Mouse (Mus musculus) mesoderm, embryonic 11.5 days (tissue): ENCODE data around the gene Hsd17b12.

Experiments used
- DNase-seq: peaks from one replicate; pipeline ENCODE4 v3.0.0-alpha.2; 2012; ENCODE audit warnings: low read depth, low spot score

Gene Hsd17b12

DNA sequence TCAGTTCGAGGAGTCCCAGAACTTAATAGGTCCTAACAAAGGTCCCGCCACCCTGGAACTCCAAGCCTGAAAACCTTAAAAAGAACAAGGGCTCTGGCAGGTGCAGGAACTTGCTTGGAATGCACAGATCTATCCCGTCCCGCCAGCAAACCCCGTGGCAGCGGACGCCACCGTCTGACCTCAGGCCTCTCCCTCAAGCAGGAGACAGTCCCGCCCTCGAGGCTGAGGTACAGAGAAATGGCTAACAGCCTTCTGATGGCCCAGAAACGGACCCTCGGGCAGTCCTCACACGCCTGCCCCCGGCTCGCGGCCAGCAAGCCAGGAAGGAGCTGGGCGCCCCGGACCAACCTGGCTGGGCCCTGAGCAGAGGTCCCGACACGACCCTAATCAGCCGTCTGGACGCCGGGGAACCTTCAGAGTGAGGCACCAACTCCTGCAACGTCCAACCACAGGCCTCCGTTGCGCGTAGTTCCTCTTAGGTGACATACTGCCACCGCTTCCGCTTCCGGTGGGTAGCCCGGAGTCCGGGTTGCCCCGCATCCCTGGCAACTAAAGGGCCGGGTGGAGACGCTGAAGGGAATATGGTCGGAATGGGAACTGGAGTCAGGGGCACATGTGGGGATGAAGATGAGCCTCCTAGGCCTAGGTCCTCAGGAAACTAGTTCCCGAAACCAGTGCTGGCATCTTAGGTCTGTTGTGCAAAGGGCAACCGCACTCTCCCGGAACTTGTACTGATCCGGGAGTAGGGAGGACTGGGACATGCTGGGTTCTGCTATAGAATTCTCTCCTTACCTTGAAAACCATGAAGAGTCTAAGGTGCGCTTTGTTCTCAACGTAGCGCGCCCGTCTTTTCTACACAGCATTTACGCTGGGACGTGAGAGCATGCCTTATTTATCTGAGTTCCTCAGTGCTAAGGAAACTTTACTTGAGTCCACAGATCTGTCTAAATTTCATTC, 147.2 kb downstream of the Hsd17b12 start, which contains the start of gene Alkbh3:
Alkbh3 (minus strand) TSS at position 473 of the 957 bp plus-strand sequence.
- peak; percentile 95 for DNase-seq

GRCm38 (mm10) chr2:94002331-94002730, 155.4 kb downstream of the Hsd17b12 start:
- DNase-seq: peak; percentile 82

GRCm38 (mm10) chr2:94001918-94002317, 155.8 kb downstream of the Hsd17b12 start:
- DNase-seq: no peak

GRCm38 (mm10) chr2:94001411-94001810, 156.4 kb downstream of the Hsd17b12 start:
- no peak for DNase-seq

GRCm38 (mm10) chr2:93996254-93996653, 161.5 kb downstream of the Hsd17b12 start, which contains the start of gene Gm27027:
TSS of gene Gm27027 (minus strand) at chr2:93996354.
- DNase-seq: no peak

- DNase-seq: no peak
Observed at GRCm38 (mm10) chr2:93992810-93993209, 165.0 kb downstream of the Hsd17b12 start.

DNA sequence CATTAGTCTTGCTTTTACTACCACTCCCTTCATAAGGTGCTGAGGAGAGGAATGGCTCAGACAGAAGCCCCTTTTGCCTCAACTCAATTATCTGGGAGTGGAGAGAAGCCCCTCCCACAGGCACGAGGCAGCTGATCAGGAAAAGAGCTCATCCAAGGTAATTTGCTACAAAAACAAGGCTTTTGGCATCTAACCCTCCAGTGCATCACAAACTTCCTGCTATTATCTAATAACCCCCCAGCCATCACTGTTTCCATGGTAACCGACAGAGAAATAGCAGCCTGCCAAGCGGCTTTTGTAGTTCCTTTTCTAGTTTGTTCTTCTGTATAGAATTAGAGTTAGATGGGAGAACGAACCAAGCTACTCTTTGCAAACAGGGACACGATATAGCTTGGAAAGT, 165.5 kb downstream of the Hsd17b12 start:
- no peak for DNase-seq

DNA sequence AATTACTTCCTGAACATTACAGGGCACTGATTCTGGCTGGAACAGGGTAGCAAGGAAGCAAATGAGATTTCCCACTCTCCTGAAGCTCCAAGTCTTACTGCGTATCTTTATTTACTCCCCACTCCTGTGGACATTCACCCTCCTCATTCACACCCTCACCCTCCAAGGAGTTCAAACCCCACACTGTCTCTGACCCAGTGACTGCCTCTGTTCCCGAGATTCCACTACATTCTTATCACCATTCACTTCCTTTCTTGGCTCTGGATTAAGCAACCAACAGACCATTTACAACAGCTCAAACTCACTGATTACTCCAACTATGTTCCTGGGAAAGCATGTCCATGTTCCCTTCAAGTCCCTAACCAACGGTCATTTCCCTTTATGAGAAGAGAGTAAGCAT, 166.4 kb downstream of the Hsd17b12 start:
- no peak for DNase-seq

GRCm38 (mm10) chr2:93988440-93988839, 169.3 kb downstream of the Hsd17b12 start:
- DNase-seq: no peak
